Comparison of ENCODE assay signal across 8 mouse cellular contexts in genomic region chr7:101837606-101838471, GRCm38 (mm10). TPM values are rescaled to one million over a fixed set of nuclear protein-coding genes. Genes with fewer than 3 reads are reported as not detected.
DNase-seq lines count a peak whose midpoint lies in the region; ATAC-seq and TF ChIP-seq lines count a peak whose summit lies in the region.

Inppl1 (minus strand) TSS chr7:101838229.

- peak within 1 kb of the TSS; percentile 96 for H3K4me2 ChIP-seq in forebrain, embryonic 11.5 days (ENCODE audit: low read depth, low read length, severe bottlenecking)
- peak within 1 kb of the TSS; percentile 75 for H3K4me2 ChIP-seq in heart, embryonic 15.5 days
- peak within 1 kb of the TSS; percentile 70 for H3K4me2 ChIP-seq in liver, embryonic 14.5 days (ENCODE audit: low read depth)
- peak within 1 kb of the TSS; percentile 93 for H3K4me2 ChIP-seq in neural tube, embryonic 11.5 days (ENCODE audit: low read depth)

- H3K36me3 ChIP-seq in forebrain, embryonic 11.5 days (ENCODE audit: control insufficient read depth, insufficient read depth, low read length) = peaks cover 3% of the 10 kb centered on the region; the same call in 1 of the 2 replicates
- H3K36me3 ChIP-seq in heart, embryonic 15.5 days = peaks cover 5% of the 10 kb centered on the region
- no peaks in the 10 kb centered on the region for H3K36me3 ChIP-seq in liver, embryonic 14.5 days (replicated peaks; ENCODE audit: control insufficient read depth, insufficient read depth, low read depth)
- no peaks in the 10 kb centered on the region for H3K36me3 ChIP-seq in neural tube, embryonic 11.5 days (ENCODE audit: control insufficient read depth, insufficient read depth, low read length)
- no peaks in the 10 kb centered on the region; the same call in none of the 2 replicates for H3K36me3 ChIP-seq in testis, adult 2 months (ENCODE audit: control insufficient read depth, insufficient read depth, low read length)

- TF ChIP-seq EP300 in liver, embryonic 14.5 days (IDR thresholded peaks at IDR 0.05; ENCODE audit: low read depth) = no peak

- ATAC-seq in CD4-positive, CD25-positive, alpha-beta regulatory T cell, adult 4 months = peak; percentile 21
- ATAC-seq in forebrain, embryonic 11.5 days (replicated peaks; ENCODE audit: low FRiP score) = peak; percentile 84
- ATAC-seq in heart, embryonic 15.5 days (replicated peaks; ENCODE audit: insufficient number of reproducible peaks, insufficient read depth, low FRiP score, low read depth) = peak; percentile 82
- ATAC-seq in liver, embryonic 14.5 days (ENCODE audit: insufficient read depth) = peak; percentile 51
- peak; percentile 72 for ATAC-seq in neural tube, embryonic 11.5 days (ENCODE audit: insufficient read depth, low FRiP score, low TSS enrichment)

- no peaks in the 10 kb centered on the region for H3K27me3 ChIP-seq in forebrain, embryonic 11.5 days (ENCODE audit: control insufficient read depth, insufficient read depth, low read length)
- no peaks in the 10 kb centered on the region for H3K27me3 ChIP-seq in heart, embryonic 15.5 days
- H3K27me3 ChIP-seq in liver, embryonic 14.5 days (ENCODE audit: control insufficient read depth, insufficient read depth, low read length) = peaks cover 36% of the 10 kb centered on the region
- no peaks in the 10 kb centered on the region for H3K27me3 ChIP-seq in neural tube, embryonic 11.5 days (ENCODE audit: control insufficient read depth, insufficient read depth, low read length)
- no peaks in the 10 kb centered on the region for H3K27me3 ChIP-seq in testis, adult 2 months (ENCODE audit: control insufficient read depth, insufficient read depth, low read length)

- 0 out of 2 replicates have a peak, but pooled peaks have one; percentile 17 for TF ChIP-seq CTCF in liver, embryonic 14.5 days (IDR thresholded peaks at IDR 0.05; ENCODE audit: low read depth)
- no peak for TF ChIP-seq CTCF in testis, adult 2 months (IDR thresholded peaks at IDR 0.05; ENCODE audit: control insufficient read depth, insufficient read depth, insufficient replicate concordance, low read depth, low read length)

- H3K4me1 ChIP-seq in forebrain, embryonic 11.5 days (replicated peaks; ENCODE audit: control insufficient read depth, insufficient read depth, low read length) = peaks cover 20% of the 10 kb centered on the region
- H3K4me1 ChIP-seq in heart, embryonic 15.5 days (replicated peaks) = peaks cover 35% of the 10 kb centered on the region
- no peaks in the 10 kb centered on the region for H3K4me1 ChIP-seq in liver, embryonic 14.5 days (replicated peaks; ENCODE audit: control insufficient read depth in 2 of 2, insufficient read depth in 2 of 2, low read length in 1 of 2)
- H3K4me1 ChIP-seq in neural tube, embryonic 11.5 days (ENCODE audit: control insufficient read depth, insufficient read depth, low read length) = peaks cover 10% of the 10 kb centered on the region; the same call in 1 of the 2 replicates
- H3K4me1 ChIP-seq in testis, adult 2 months (ENCODE audit: control insufficient read depth, insufficient read depth, low read length) = peaks cover 13% of the 10 kb centered on the region

- H3K9me3 ChIP-seq in forebrain, embryonic 11.5 days (ENCODE audit: control insufficient read depth, low read length) = no peaks in the 10 kb centered on the region
- no peaks in the 10 kb centered on the region for H3K9me3 ChIP-seq in heart, embryonic 15.5 days (replicated peaks)
- H3K9me3 ChIP-seq in liver, embryonic 14.5 days (ENCODE audit: control insufficient read depth, low read length) = no peaks in the 10 kb centered on the region
- H3K9me3 ChIP-seq in neural tube, embryonic 11.5 days (ENCODE audit: control insufficient read depth, low read length) = no peaks in the 10 kb centered on the region

- peak within 1 kb of the TSS; percentile 79 for H3K27ac ChIP-seq in forebrain, embryonic 11.5 days (ENCODE audit: low read depth, low read length)
- peak within 1 kb of the TSS; percentile 99 for H3K27ac ChIP-seq in heart, embryonic 15.5 days
- no peak within 1 kb of the TSS for H3K27ac ChIP-seq in liver, embryonic 14.5 days
- H3K27ac ChIP-seq in neural tube, embryonic 11.5 days (ENCODE audit: low read depth, low read length) = peak within 1 kb of the TSS; percentile 86
- H3K27ac ChIP-seq in testis, adult 2 months (ENCODE audit: control insufficient read depth, insufficient read depth, low read depth, low read length) = peak within 1 kb of the TSS; percentile 73

- peak within 1 kb of the TSS; percentile 97 for H3K9ac ChIP-seq in forebrain, embryonic 11.5 days (ENCODE audit: low read length)
- H3K9ac ChIP-seq in heart, embryonic 15.5 days = peak within 1 kb of the TSS; percentile 90
- H3K9ac ChIP-seq in liver, embryonic 14.5 days (replicated peaks) = 0 out of 2 replicates have a peak within 1 kb of the TSS, but pooled peaks have one; percentile 1
- peak within 1 kb of the TSS; percentile 95 for H3K9ac ChIP-seq in neural tube, embryonic 11.5 days (ENCODE audit: low read length)

- TF ChIP-seq POLR2A in testis, adult 2 months (IDR thresholded peaks at IDR 0.05; ENCODE audit: control insufficient read depth, low read depth, low read length) = peak; percentile 31

- H3K4me3 ChIP-seq in forebrain, embryonic 11.5 days (ENCODE audit: low read depth, low read length) = peak within 1 kb of the TSS; percentile 87
- peak within 1 kb of the TSS; percentile 80 for H3K4me3 ChIP-seq in heart, embryonic 15.5 days
- peak within 1 kb of the TSS; percentile 57 to 60 for H3K4me3 ChIP-seq in liver, embryonic 14.5 days (ENCODE audit: insufficient read depth in 1 of 2, low read depth in 2 of 2, low read length in 2 of 2)
- peak within 1 kb of the TSS; percentile 87 for H3K4me3 ChIP-seq in neural tube, embryonic 11.5 days (ENCODE audit: low read depth, low read length)
- peak within 1 kb of the TSS; percentile 86 for H3K4me3 ChIP-seq in testis, adult 2 months (ENCODE audit: control insufficient read depth, low read depth, low read length)

- under 1% methylated on average over 64 of the region's 64 CpGs for WGBS in forebrain, embryonic 11.5 days
- whole genome bisulfite sequencing in heart, embryonic 15.5 days = 1% methylated on average over 64 of the region's 64 CpGs
- 1% methylated on average over 64 of the region's 64 CpGs for WGBS in liver, embryonic 14.5 days (ENCODE audit: insufficient replicate concordance)
- under 1% methylated on average over 64 of the region's 64 CpGs for WGBS in neural tube, embryonic 11.5 days

- DNase-seq in brain, embryonic 18.5 days (ENCODE audit: low read depth, low spot score) = peak; percentile 49
- DNase-seq in forebrain, embryonic 11.5 days (ENCODE audit: low spot score) = peak; percentile 91
- DNase-seq in kidney, postnatal 14 days = peak; percentile 96
- no peak for DNase-seq in liver, embryonic 14.5 days (ENCODE audit: low read depth in 3 of 3, low spot score in 3 of 3)
- peak; percentile 86 for DNase-seq in neural tube, embryonic 11.5 days (ENCODE audit: low spot score)

RNA-seq across cellular contexts. Expression of gene Inppl1, which starts in this region (rescaled TPM):
- polyA plus RNA-seq in CD4-positive, CD25-positive, alpha-beta regulatory T cell, adult 4 months (2017; shearing (Covaris generic)) = 1 to 10 TPM; 1.2 to 2.8 TPM
- polyA plus RNA-seq in forebrain, embryonic 11.5 days (2014; fragmentation: Nextera tagmentation; extraction: Ambion mirVana) = 46.0 and 46.3 TPM in 2 replicates
- 52.7 and 64.5 TPM in 2 replicates for polyA plus RNA-seq in heart, embryonic 15.5 days (2015; fragmentation: Nextera tagmentation; extraction: Ambion mirVana)
- 4.4 and 6.8 TPM in 2 replicates for polyA plus RNA-seq in liver, embryonic 14.5 days (2012; rRNA removed)
- polyA plus RNA-seq in liver, embryonic 14.5 days (2014; fragmentation: Nextera tagmentation; extraction: Ambion mirVana) = 0.69 and 2.0 TPM in 2 replicates
- 32.2 and 37.7 TPM in 2 replicates for polyA plus RNA-seq in neural tube, embryonic 11.5 days (2014; fragmentation: Nextera tagmentation; extraction: Ambion mirVana)
- 27.7 and 37.2 TPM in 2 replicates for polyA plus RNA-seq in testis, adult 2 months (2012; rRNA removed)

Comparison
In these comparisons a context has a peak if more than half of its experiments do, and no peak if none do; other contexts are left out.
1. ATAC-seq: peak in every context shown above with its lines; median percentile 84 in forebrain, embryonic 11.5 days; 82 in heart, embryonic 15.5 days; 72 in neural tube, embryonic 11.5 days; 51 in liver, embryonic 14.5 days; 21 in CD4-positive, CD25-positive, alpha-beta regulatory T cell, adult 4 months.
2. DNase-seq: peak in brain, embryonic 18.5 days (single experiment), forebrain, embryonic 11.5 days (single experiment), kidney, postnatal 14 days (single experiment) and neural tube, embryonic 11.5 days (single experiment); none in liver, embryonic 14.5 days (0 of 3).
3. H3K9ac ChIP-seq: peak in every context shown above with its lines; median percentile 97 in forebrain, embryonic 11.5 days; 95 in neural tube, embryonic 11.5 days; 90 in heart, embryonic 15.5 days; 1 in liver, embryonic 14.5 days.
4. Peak in every context shown above with its lines, with median percentiles within 50 percentile points of each other: H3K4me2 ChIP-seq and H3K4me3 ChIP-seq.